ENCODE assay signal across 8 mouse cellular contexts in genomic region chr1:4571299-4572202, GRCm38 (mm10).
DNase-seq lines count a peak whose midpoint lies in the region; ATAC-seq and TF ChIP-seq lines count a peak whose summit lies in the region.

No protein-coding gene starts in this region.

- peak overlapping the region; percentile 68 for H3K4me2 ChIP-seq in forebrain, embryonic 14.5 days (ENCODE audit: low read length)
- H3K4me2 ChIP-seq in heart, postnatal 0 days (ENCODE audit: low read depth, low read length): peak overlapping the region; percentile 83
- peak overlapping the region; percentile 59 for H3K4me2 ChIP-seq in liver, embryonic 14.5 days (ENCODE audit: low read depth)
- H3K4me2 ChIP-seq in neural tube, embryonic 13.5 days: peak overlapping the region; percentile 66

- no peaks in the 10 kb centered on the region for H3K27me3 ChIP-seq in forebrain, embryonic 14.5 days (replicated peaks; ENCODE audit: control insufficient read depth, insufficient read depth, low read length)
- H3K27me3 ChIP-seq in heart, postnatal 0 days (ENCODE audit: control insufficient read depth, insufficient read depth, low read length): no peaks in the 10 kb centered on the region
- H3K27me3 ChIP-seq in liver, embryonic 14.5 days (ENCODE audit: control insufficient read depth, insufficient read depth, low read length): peaks cover 4% of the 10 kb centered on the region; the same call in 1 of the 2 replicates
- H3K27me3 ChIP-seq in neural tube, embryonic 13.5 days: no peaks in the 10 kb centered on the region

- peak overlapping the region; percentile 87 for H3K27ac ChIP-seq in forebrain, embryonic 14.5 days (ENCODE audit: low read depth, low read length)
- H3K27ac ChIP-seq in heart, postnatal 0 days (ENCODE audit: low read depth): peak overlapping the region; percentile 78
- no peak overlapping the region for H3K27ac ChIP-seq in liver, embryonic 14.5 days
- H3K27ac ChIP-seq in neural tube, embryonic 13.5 days (replicated peaks): peak overlapping the region; percentile 93

- TF ChIP-seq CTCF in heart, postnatal 0 days (IDR thresholded peaks at IDR 0.05; ENCODE audit: low read depth): 0 out of 2 replicates have a peak, but pooled peaks have one; percentile 17
- TF ChIP-seq CTCF in liver, embryonic 14.5 days (IDR thresholded peaks at IDR 0.05; ENCODE audit: low read depth): 0 out of 2 replicates have a peak, but pooled peaks have one; percentile 16

- peak overlapping the region; percentile 91 for H3K9ac ChIP-seq in forebrain, embryonic 14.5 days (ENCODE audit: low read length)
- peak overlapping the region; percentile 55; the same call in 1 of the 2 replicates for H3K9ac ChIP-seq in heart, postnatal 0 days (replicated peaks; ENCODE audit: low read depth, low read length)
- no peak overlapping the region for H3K9ac ChIP-seq in liver, embryonic 14.5 days (replicated peaks)
- peak overlapping the region; percentile 84 for H3K9ac ChIP-seq in neural tube, embryonic 13.5 days

- peak; percentile 87 for TF ChIP-seq EP300 in heart, postnatal 0 days (IDR thresholded peaks at IDR 0.05; ENCODE audit: low read depth)
- no peak for TF ChIP-seq EP300 in liver, embryonic 14.5 days (IDR thresholded peaks at IDR 0.05; ENCODE audit: low read depth)

- no peaks in the 10 kb centered on the region for H3K4me1 ChIP-seq in forebrain, embryonic 14.5 days (ENCODE audit: control insufficient read depth, insufficient read depth, low read length)
- H3K4me1 ChIP-seq in heart, postnatal 0 days (ENCODE audit: control insufficient read depth, insufficient read depth): 0 out of 2 replicates have a peak, but pooled peaks cover 4% of the 10 kb centered on the region
- no peaks in the 10 kb centered on the region for H3K4me1 ChIP-seq in liver, embryonic 14.5 days (replicated peaks; ENCODE audit: control insufficient read depth in 2 of 2, insufficient read depth in 2 of 2, low read length in 1 of 2)
- peaks cover 3% of the 10 kb centered on the region for H3K4me1 ChIP-seq in neural tube, embryonic 13.5 days (replicated peaks)

- H3K36me3 ChIP-seq in forebrain, embryonic 14.5 days (ENCODE audit: control insufficient read depth, insufficient read depth, low read length): no peaks in the 10 kb centered on the region
- H3K36me3 ChIP-seq in heart, postnatal 0 days (replicated peaks; ENCODE audit: control insufficient read depth, insufficient read depth, low read length): no peaks in the 10 kb centered on the region
- no peaks in the 10 kb centered on the region for H3K36me3 ChIP-seq in liver, embryonic 14.5 days (replicated peaks; ENCODE audit: control insufficient read depth, insufficient read depth, low read depth)
- no peaks in the 10 kb centered on the region for H3K36me3 ChIP-seq in neural tube, embryonic 13.5 days

- peak overlapping the region; percentile 63 for H3K4me3 ChIP-seq in forebrain, embryonic 14.5 days (ENCODE audit: low read depth, low read length)
- H3K4me3 ChIP-seq in heart, postnatal 0 days (ENCODE audit: low read depth, low read length): peak overlapping the region; percentile 53
- H3K4me3 ChIP-seq in liver, embryonic 14.5 days (ENCODE audit: insufficient read depth in 1 of 2, low read depth in 2 of 2, low read length in 2 of 2): peak overlapping the region; percentile 17 to 28
- peak overlapping the region; percentile 54 for H3K4me3 ChIP-seq in neural tube, embryonic 13.5 days

- under 1% methylated on average over 58 of the region's 58 CpGs for WGBS in forebrain, embryonic 14.5 days
- WGBS in heart, postnatal 0 days: 1% methylated on average over 57 of the region's 58 CpGs
- WGBS in liver, embryonic 14.5 days (ENCODE audit: insufficient replicate concordance): 1% methylated on average over 58 of the region's 58 CpGs
- WGBS in neural tube, embryonic 13.5 days: under 1% methylated on average over 56 of the region's 58 CpGs

- no peaks in the 10 kb centered on the region for H3K9me3 ChIP-seq in forebrain, embryonic 14.5 days (replicated peaks; ENCODE audit: control insufficient read depth, low read length)
- H3K9me3 ChIP-seq in heart, postnatal 0 days (replicated peaks; ENCODE audit: control insufficient read depth, low read length): 0 out of 2 replicates have a peak, but pooled peaks cover 4% of the 10 kb centered on the region
- no peaks in the 10 kb centered on the region for H3K9me3 ChIP-seq in liver, embryonic 14.5 days (ENCODE audit: control insufficient read depth, low read length)
- no peaks in the 10 kb centered on the region; the same call in 1 of the 2 replicates for H3K9me3 ChIP-seq in neural tube, embryonic 13.5 days

- peak; percentile 81 for DNase-seq in 416B (ENCODE audit: low read depth)
- peak; percentile 28 for DNase-seq in c-Kit-positive CD71-negative TER-119-negative erythroid progenitor cells, embryonic 14.5 days (ENCODE audit: low read depth)
- DNase-seq in forebrain, embryonic 14.5 days (ENCODE audit: low spot score): peak; percentile 88
- DNase-seq in heart, postnatal 0 days (ENCODE audit: low spot score): peak; percentile 68
- peak; percentile 76 to 87 for DNase-seq in kidney, postnatal 36 days
- DNase-seq in liver, embryonic 14.5 days (ENCODE audit: low read depth in 3 of 3, low spot score in 3 of 3): peak in 2 of 3 experiments; percentile 2
- peak; percentile 38 to 71 for DNase-seq in urinary bladder, postnatal 36 days (ENCODE audit: low spot score in 2 of 2)

- peak; percentile 96 for ATAC-seq in forebrain, embryonic 14.5 days
- peak; percentile 93 for ATAC-seq in heart, postnatal 0 days (ENCODE audit: insufficient read depth, low read depth)
- ATAC-seq in liver, embryonic 14.5 days (ENCODE audit: insufficient read depth): peak; percentile 75
- ATAC-seq in neural tube, embryonic 13.5 days (ENCODE audit: low read depth): peak; percentile 97

Comparison
In these comparisons a context has a peak if more than half of its experiments do, and no peak if none do; other contexts are left out.
1. DNase-seq: peak in every context shown above with its lines; median percentile 88 in forebrain, embryonic 14.5 days; 82 in kidney, postnatal 36 days; 81 in 416B; 68 in heart, postnatal 0 days; 54 in urinary bladder, postnatal 36 days; 28 in c-Kit-positive CD71-negative TER-119-negative erythroid progenitor cells, embryonic 14.5 days; 2 in liver, embryonic 14.5 days.